Mouse (Mus musculus): ENCODE results near the gene Bmp3. TPM values are rescaled to one million over a fixed set of nuclear protein-coding genes. Genes with fewer than 3 reads are reported as not detected.

Gene Bmp3
- polyA plus RNA-seq, 1 experiment from 2014 or later = 1.8 TPM

GRCm38 (mm10) chr5:98882096-98882495 lies 27.9 kb downstream of the Bmp3 start:
- no peak overlapping the region for H3K27ac ChIP-seq (ENCODE audit: low read length)
- no peak for ATAC-seq
- H3K4me2 ChIP-seq (ENCODE audit: low read length) = no peak overlapping the region
- 81% methylated on average over 3 of the region's 3 CpGs for WGBS
- no peaks in the 10 kb centered on the region for H3K4me1 ChIP-seq (ENCODE audit: control insufficient read depth, insufficient read depth, low read length)
- H3K9ac ChIP-seq (ENCODE audit: low read depth, low read length) = no peak overlapping the region
- no peaks in the 10 kb centered on the region for H3K9me3 ChIP-seq (replicated peaks; ENCODE audit: control insufficient read depth, low read length, poor library complexity, severe bottlenecking)
- no peak overlapping the region for H3K4me3 ChIP-seq (ENCODE audit: low read depth, low read length)
- no peaks in the 10 kb centered on the region for H3K36me3 ChIP-seq (ENCODE audit: control insufficient read depth, insufficient read depth, low read length)
- no peaks in the 10 kb centered on the region for H3K27me3 ChIP-seq (ENCODE audit: control insufficient read depth, insufficient read depth, low read depth, low read length)

- no peak overlapping the region for H3K27ac ChIP-seq (ENCODE audit: low read length)
- whole genome bisulfite sequencing = 89% methylated on average over 2 of the region's 2 CpGs
- H3K27me3 ChIP-seq (ENCODE audit: control insufficient read depth, insufficient read depth, low read depth, low read length) = no peaks in the 10 kb centered on the region
- no peak overlapping the region for H3K4me3 ChIP-seq (ENCODE audit: low read depth, low read length)
- no peaks in the 10 kb centered on the region for H3K9me3 ChIP-seq (replicated peaks; ENCODE audit: control insufficient read depth, low read length, poor library complexity, severe bottlenecking)
- ATAC-seq = no peak
- no peak overlapping the region for H3K9ac ChIP-seq (ENCODE audit: low read depth, low read length)
- no peaks in the 10 kb centered on the region for H3K4me1 ChIP-seq (ENCODE audit: control insufficient read depth, insufficient read depth, low read length)
- H3K36me3 ChIP-seq (ENCODE audit: control insufficient read depth, insufficient read depth, low read length) = no peaks in the 10 kb centered on the region
- H3K4me2 ChIP-seq (ENCODE audit: low read length) = no peak overlapping the region
These were observed 36.4 kb downstream of the Bmp3 start for GRCm38 (mm10) chr5:98890544-98891050.

- no peak overlapping the region for H3K4me3 ChIP-seq (ENCODE audit: low read depth, low read length)
- WGBS = 94% methylated on average over 3 of the region's 3 CpGs
- H3K4me2 ChIP-seq (ENCODE audit: low read length) = no peak overlapping the region
- H3K4me1 ChIP-seq (ENCODE audit: control insufficient read depth, insufficient read depth, low read length) = no peaks in the 10 kb centered on the region
- no peaks in the 10 kb centered on the region for H3K27me3 ChIP-seq (ENCODE audit: control insufficient read depth, insufficient read depth, low read depth, low read length)
- no peak for ATAC-seq
- no peaks in the 10 kb centered on the region for H3K9me3 ChIP-seq (replicated peaks; ENCODE audit: control insufficient read depth, low read length, poor library complexity, severe bottlenecking)
- H3K27ac ChIP-seq (ENCODE audit: low read length) = no peak overlapping the region
- no peak overlapping the region for H3K9ac ChIP-seq (ENCODE audit: low read depth, low read length)
- no peaks in the 10 kb centered on the region for H3K36me3 ChIP-seq (ENCODE audit: control insufficient read depth, insufficient read depth, low read length)
These were observed 40.1 kb downstream of the Bmp3 start for GRCm38 (mm10) chr5:98894281-98894680.

DNA sequence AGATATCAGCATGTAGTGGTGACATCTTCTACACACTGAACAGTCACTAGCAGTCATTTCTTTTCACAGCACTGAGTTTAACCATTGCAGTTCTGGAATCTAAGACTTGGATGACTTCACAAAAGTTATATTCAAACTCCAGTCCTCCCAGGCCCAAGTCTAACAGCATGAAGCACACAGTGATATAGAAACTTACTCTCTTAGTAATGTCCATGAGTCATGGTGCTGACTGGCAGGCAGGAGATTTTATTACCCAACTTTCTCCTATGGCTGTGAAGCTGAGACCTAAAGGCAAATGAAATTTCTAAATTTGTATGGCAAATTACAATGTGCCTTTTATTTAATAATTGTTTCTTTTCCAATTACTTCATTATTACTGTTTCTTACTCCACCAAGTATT lies 43.7 kb downstream of the Bmp3 start:
- ATAC-seq = no peak
- no peaks in the 10 kb centered on the region for H3K27me3 ChIP-seq (ENCODE audit: control insufficient read depth, insufficient read depth, low read depth, low read length)
- no peak overlapping the region for H3K9ac ChIP-seq (ENCODE audit: low read depth, low read length)
- no peaks in the 10 kb centered on the region for H3K9me3 ChIP-seq (replicated peaks; ENCODE audit: control insufficient read depth, low read length, poor library complexity, severe bottlenecking)
- no peak overlapping the region for H3K4me2 ChIP-seq (ENCODE audit: low read length)
- no peak overlapping the region for H3K27ac ChIP-seq (ENCODE audit: low read length)
- H3K4me1 ChIP-seq (ENCODE audit: control insufficient read depth, insufficient read depth, low read length) = no peaks in the 10 kb centered on the region
- no peaks in the 10 kb centered on the region for H3K36me3 ChIP-seq (ENCODE audit: control insufficient read depth, insufficient read depth, low read length)
- no peak overlapping the region for H3K4me3 ChIP-seq (ENCODE audit: low read depth, low read length)

- 86% methylated on average over 5 of the region's 5 CpGs for WGBS
- H3K4me2 ChIP-seq (ENCODE audit: low read length) = no peak overlapping the region
- H3K9me3 ChIP-seq (replicated peaks; ENCODE audit: control insufficient read depth, low read length, poor library complexity, severe bottlenecking) = no peaks in the 10 kb centered on the region
- no peak overlapping the region for H3K27ac ChIP-seq (ENCODE audit: low read length)
- no peak overlapping the region for H3K4me3 ChIP-seq (ENCODE audit: low read depth, low read length)
- ATAC-seq = no peak
- no peaks in the 10 kb centered on the region for H3K36me3 ChIP-seq (ENCODE audit: control insufficient read depth, insufficient read depth, low read length)
- H3K4me1 ChIP-seq (ENCODE audit: control insufficient read depth, insufficient read depth, low read length) = no peaks in the 10 kb centered on the region
- no peak overlapping the region for H3K9ac ChIP-seq (ENCODE audit: low read depth, low read length)
- no peaks in the 10 kb centered on the region for H3K27me3 ChIP-seq (ENCODE audit: control insufficient read depth, insufficient read depth, low read depth, low read length)
These were observed 46.7 kb downstream of the Bmp3 start for GRCm38 (mm10) chr5:98900926-98901325.

DNA sequence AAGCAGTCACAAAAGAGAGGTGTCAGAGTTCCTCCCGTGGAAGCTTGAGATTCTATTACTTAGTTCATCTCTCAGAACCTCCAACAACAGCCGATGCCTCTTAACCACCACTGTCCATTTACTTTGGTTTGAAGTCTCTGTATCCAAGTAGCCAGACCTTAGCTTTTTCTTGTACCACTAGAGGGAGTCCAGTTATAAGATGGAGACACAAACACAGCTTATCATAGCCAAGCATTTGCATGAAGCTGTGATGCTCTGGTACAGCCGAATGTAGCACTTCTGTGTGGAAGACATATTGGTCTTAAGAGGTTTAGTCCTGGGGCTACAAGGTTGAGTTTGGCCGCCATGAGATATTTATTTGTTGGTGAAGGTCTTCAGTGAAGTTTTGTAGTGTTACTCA lies 48.1 kb downstream of the Bmp3 start:
- ATAC-seq = peak; percentile 72
- Histone ChIP-seq H3K9ac (ENCODE audit: low read depth, low read length) (no peak overlapping the region), H3K9me3 (replicated peaks; ENCODE audit: control insufficient read depth, low read length, poor library complexity, severe bottlenecking) (no peaks in the 10 kb centered on the region), H3K36me3 (ENCODE audit: control insufficient read depth, insufficient read depth, low read length) (no peaks in the 10 kb centered on the region), H3K4me3 (ENCODE audit: low read depth, low read length) (no peak overlapping the region), H3K4me2 (ENCODE audit: low read length) (no peak overlapping the region), H3K27ac (ENCODE audit: low read length) (no peak overlapping the region), H3K4me1 (ENCODE audit: control insufficient read depth, insufficient read depth, low read length) (no peaks in the 10 kb centered on the region), H3K27me3 (ENCODE audit: control insufficient read depth, insufficient read depth, low read depth, low read length) (no peaks in the 10 kb centered on the region)
- 56% methylated on average over 4 of the region's 4 CpGs for WGBS

DNA sequence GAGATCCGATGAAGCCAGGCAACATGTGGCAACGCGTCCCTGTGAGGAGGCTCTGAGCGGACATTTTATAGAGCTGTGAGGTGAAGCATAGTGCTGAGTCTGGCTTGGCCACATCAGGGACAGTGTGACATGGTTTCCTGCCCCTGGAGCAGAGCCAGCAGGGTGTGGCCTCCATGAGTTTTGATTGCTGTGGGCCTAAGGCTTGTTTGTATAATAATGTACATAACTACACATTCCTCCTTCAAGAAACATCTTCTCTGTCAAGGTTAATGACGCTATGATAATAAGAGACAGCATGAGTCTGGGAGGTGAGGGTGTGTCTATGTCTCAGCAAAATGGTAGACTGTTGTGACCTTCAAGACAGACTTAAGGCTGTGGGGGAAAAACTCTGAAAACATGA lies 64.5 kb downstream of the Bmp3 start:
- H3K27me3 ChIP-seq (ENCODE audit: control insufficient read depth, insufficient read depth, low read depth, low read length) = no peaks in the 10 kb centered on the region
- no peak for ATAC-seq
- no peaks in the 10 kb centered on the region for H3K9me3 ChIP-seq (replicated peaks; ENCODE audit: control insufficient read depth, low read length, poor library complexity, severe bottlenecking)
- H3K4me2 ChIP-seq (ENCODE audit: low read length) = no peak overlapping the region
- H3K27ac ChIP-seq (ENCODE audit: low read length) = no peak overlapping the region
- no peak overlapping the region for H3K4me3 ChIP-seq (ENCODE audit: low read depth, low read length)
- no peaks in the 10 kb centered on the region for H3K36me3 ChIP-seq (ENCODE audit: control insufficient read depth, insufficient read depth, low read length)
- no peak overlapping the region for H3K9ac ChIP-seq (ENCODE audit: low read depth, low read length)
- no peaks in the 10 kb centered on the region for H3K4me1 ChIP-seq (ENCODE audit: control insufficient read depth, insufficient read depth, low read length)
- WGBS = 99% methylated on average over 5 of the region's 5 CpGs

GRCm38 (mm10) chr5:98921608-98922007 lies 67.4 kb downstream of the Bmp3 start:
- Histone ChIP-seq H3K27me3 (ENCODE audit: control insufficient read depth, insufficient read depth, low read depth, low read length) (no peaks in the 10 kb centered on the region), H3K9ac (ENCODE audit: low read depth, low read length) (no peak overlapping the region), H3K27ac (ENCODE audit: low read length) (no peak overlapping the region), H3K4me3 (ENCODE audit: low read depth, low read length) (no peak overlapping the region), H3K4me1 (ENCODE audit: control insufficient read depth, insufficient read depth, low read length) (no peaks in the 10 kb centered on the region), H3K36me3 (ENCODE audit: control insufficient read depth, insufficient read depth, low read length) (no peaks in the 10 kb centered on the region), H3K4me2 (ENCODE audit: low read length) (no peak overlapping the region), H3K9me3 (replicated peaks; ENCODE audit: control insufficient read depth, low read length, poor library complexity, severe bottlenecking) (no peaks in the 10 kb centered on the region)
- no peak for ATAC-seq
- WGBS = 83% methylated on average over 1 of the region's 1 CpGs

DNA sequence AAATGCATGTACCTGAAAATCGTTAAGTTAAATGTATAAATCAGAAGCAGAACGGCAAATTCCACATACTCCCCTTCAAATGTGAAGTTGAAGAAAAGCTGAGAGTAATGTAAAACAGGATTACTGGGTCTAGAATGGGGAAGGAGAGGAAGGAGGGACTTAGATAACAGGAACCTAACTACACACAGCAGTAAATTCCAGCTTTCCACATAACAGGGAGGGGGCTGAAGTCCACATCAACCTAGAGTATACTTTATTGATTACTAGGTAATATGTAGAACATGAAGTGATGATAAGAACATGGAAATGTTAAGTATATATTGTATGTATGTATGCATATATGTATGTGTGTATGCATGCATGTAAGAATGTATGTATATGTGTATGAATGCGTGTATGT lies 68.7 kb downstream of the Bmp3 start:
- Histone ChIP-seq H3K27me3 (ENCODE audit: control insufficient read depth, insufficient read depth, low read depth, low read length) (no peaks in the 10 kb centered on the region), H3K36me3 (ENCODE audit: control insufficient read depth, insufficient read depth, low read length) (no peaks in the 10 kb centered on the region), H3K9me3 (replicated peaks; ENCODE audit: control insufficient read depth, low read length, poor library complexity, severe bottlenecking) (no peaks in the 10 kb centered on the region), H3K4me3 (ENCODE audit: low read depth, low read length) (no peak overlapping the region), H3K27ac (ENCODE audit: low read length) (no peak overlapping the region), H3K4me2 (ENCODE audit: low read length) (no peak overlapping the region), H3K4me1 (ENCODE audit: control insufficient read depth, insufficient read depth, low read length) (no peaks in the 10 kb centered on the region), H3K9ac (ENCODE audit: low read depth, low read length) (no peak overlapping the region)
- no peak for ATAC-seq
- WGBS = 94% methylated on average over 3 of the region's 3 CpGs

Measured in midbrain, embryonic 16.5 days (tissue).